Mouse (Mus musculus): Measurements from ENCODE around the gene Tdrd1. TPM values are rescaled to one million over a fixed set of nuclear protein-coding genes. Genes with fewer than 3 reads are reported as not detected.
A peak's percentile ranks its signal among the peaks of the same experiment; 100 is the strongest.

Gene Tdrd1
- polyA plus RNA-seq, 1 experiment from 2014 or later = 0.60 TPM

- 63% methylated on average over 5 of the region's 5 CpGs for WGBS
- no peak overlapping the region for H3K4me3 ChIP-seq
- no peaks in the 10 kb centered on the region for H3K9me3 ChIP-seq
- H3K4me1 ChIP-seq = peaks cover 2% of the 10 kb centered on the region; the same call in 1 of the 2 replicates
- no peaks in the 10 kb centered on the region for H3K27me3 ChIP-seq (replicated peaks; ENCODE audit: low read depth, poor library complexity, severe bottlenecking)
- no peak overlapping the region for H3K27ac ChIP-seq (replicated peaks)
- H3K36me3 ChIP-seq (replicated peaks) = peaks cover 77% of the 10 kb centered on the region
- DNase-seq (ENCODE audit: low spot score) = peak; percentile 44
These were observed 17.2 kb upstream of the Tdrd1 start for GRCm38 (mm10) chr19:56808771-56809170.

- H3K4me1 ChIP-seq = peaks cover 5% of the 10 kb centered on the region; the same call in 1 of the 2 replicates
- H3K4me3 ChIP-seq = no peak overlapping the region
- no peaks in the 10 kb centered on the region for H3K9me3 ChIP-seq
- no peak for DNase-seq (ENCODE audit: low spot score)
- no peak overlapping the region for H3K27ac ChIP-seq (replicated peaks)
- H3K36me3 ChIP-seq (replicated peaks) = peaks cover 64% of the 10 kb centered on the region
- no peaks in the 10 kb centered on the region for H3K27me3 ChIP-seq (replicated peaks; ENCODE audit: low read depth, poor library complexity, severe bottlenecking)
These were observed 15.3 kb upstream of the Tdrd1 start for GRCm38 (mm10) chr19:56810641-56811146.

GRCm38 (mm10) chr19:56811590-56811989 is 14.4 kb upstream of the Tdrd1 start:
- peaks cover 7% of the 10 kb centered on the region for H3K4me1 ChIP-seq
- no peak overlapping the region for H3K4me3 ChIP-seq
- H3K9me3 ChIP-seq = no peaks in the 10 kb centered on the region
- no peaks in the 10 kb centered on the region for H3K27me3 ChIP-seq (replicated peaks; ENCODE audit: low read depth, poor library complexity, severe bottlenecking)
- no peak overlapping the region for H3K27ac ChIP-seq (replicated peaks)
- DNase-seq (ENCODE audit: low spot score) = peak; percentile 69
- WGBS = 48% methylated on average over 9 of the region's 9 CpGs
- H3K36me3 ChIP-seq (replicated peaks) = peaks cover 56% of the 10 kb centered on the region

- no peak overlapping the region for H3K4me3 ChIP-seq
- H3K36me3 ChIP-seq (replicated peaks) = peaks cover 38% of the 10 kb centered on the region
- H3K4me1 ChIP-seq = peaks cover 24% of the 10 kb centered on the region
- no peak overlapping the region for H3K27ac ChIP-seq (replicated peaks)
- no peaks in the 10 kb centered on the region for H3K9me3 ChIP-seq
- 92% methylated on average over 4 of the region's 4 CpGs for WGBS
- no peaks in the 10 kb centered on the region for H3K27me3 ChIP-seq (replicated peaks; ENCODE audit: low read depth, poor library complexity, severe bottlenecking)
- no peak for DNase-seq (ENCODE audit: low spot score)
These were observed 12.6 kb upstream of the Tdrd1 start for GRCm38 (mm10) chr19:56813360-56813759.

GRCm38 (mm10) chr19:56817851-56818526 is 8.0 kb upstream of the Tdrd1 start:
- DNase-seq (ENCODE audit: low spot score) = no peak
- Histone ChIP-seq H3K4me3 (no peak overlapping the region), H3K4me1 (peaks cover 46% of the 10 kb centered on the region), H3K27me3 (replicated peaks; ENCODE audit: low read depth, poor library complexity, severe bottlenecking) (peaks cover 1% of the 10 kb centered on the region; the same call in 1 of the 2 replicates), H3K27ac (replicated peaks) (no peak overlapping the region), H3K9me3 (no peaks in the 10 kb centered on the region), H3K36me3 (replicated peaks) (peaks cover 15% of the 10 kb centered on the region)
- WGBS = 78% methylated on average over 14 of the region's 14 CpGs

GRCm38 (mm10) chr19:56821040-56821797 is 4.8 kb upstream of the Tdrd1 start:
- H3K9me3 ChIP-seq = no peaks in the 10 kb centered on the region; the same call in 1 of the 2 replicates
- peaks cover 46% of the 10 kb centered on the region for H3K4me1 ChIP-seq
- H3K27me3 ChIP-seq (replicated peaks; ENCODE audit: low read depth, poor library complexity, severe bottlenecking) = peaks cover 16% of the 10 kb centered on the region; the same call in 1 of the 2 replicates
- H3K36me3 ChIP-seq (replicated peaks) = 0 out of 2 replicates have a peak, but pooled peaks cover 4% of the 10 kb centered on the region
- peak overlapping the region; percentile 99 for H3K4me3 ChIP-seq
- H3K27ac ChIP-seq (replicated peaks) = peak overlapping the region; percentile 95
- WGBS = 10% methylated on average over 22 of the region's 22 CpGs
- DNase-seq (ENCODE audit: low spot score) = peak; percentile 17

- under 1% methylated on average over 79 of the region's 79 CpGs for WGBS
- peak; percentile 98 for DNase-seq (ENCODE audit: low spot score)
- Histone ChIP-seq H3K4me3 (peak within 1 kb of the TSS; percentile 99), H3K27ac (replicated peaks) (peak within 1 kb of the TSS; percentile 95), H3K4me1 (peaks cover 43% of the 10 kb centered on the region), H3K9me3 (no peaks in the 10 kb centered on the region; the same call in 1 of the 2 replicates), H3K27me3 (replicated peaks; ENCODE audit: low read depth, poor library complexity, severe bottlenecking) (peaks cover 23% of the 10 kb centered on the region), H3K36me3 (replicated peaks) (0 out of 2 replicates have a peak, but pooled peaks cover 4% of the 10 kb centered on the region)
These were observed 4.1 kb upstream of the Tdrd1 start, which contains the start of gene Ccdc186 for GRCm38 (mm10) chr19:56821798-56822447. Gene Ccdc186, minus strand, starts transcription at chr19:56822190.

- peaks cover 28% of the 10 kb centered on the region for H3K27me3 ChIP-seq (replicated peaks; ENCODE audit: low read depth, poor library complexity, severe bottlenecking)
- no peaks in the 10 kb centered on the region; the same call in 1 of the 2 replicates for H3K9me3 ChIP-seq
- H3K36me3 ChIP-seq (replicated peaks) = 0 out of 2 replicates have a peak, but pooled peaks cover 4% of the 10 kb centered on the region
- WGBS = 26% methylated on average over 10 of the region's 10 CpGs
- H3K27ac ChIP-seq (replicated peaks) = peak overlapping the region; percentile 95
- no peak for DNase-seq (ENCODE audit: low spot score)
- H3K4me1 ChIP-seq = peaks cover 37% of the 10 kb centered on the region
- peak overlapping the region; percentile 99 for H3K4me3 ChIP-seq
These were observed 3.6 kb upstream of the Tdrd1 start for GRCm38 (mm10) chr19:56822448-56822836.

GRCm38 (mm10) chr19:56828305-56828704 is 2.3 kb downstream of the Tdrd1 start:
- Histone ChIP-seq H3K27me3 (replicated peaks; ENCODE audit: low read depth, poor library complexity, severe bottlenecking) (peaks cover 29% of the 10 kb centered on the region), H3K27ac (replicated peaks) (no peak overlapping the region), H3K36me3 (replicated peaks) (no peaks in the 10 kb centered on the region), H3K4me3 (no peak overlapping the region), H3K4me1 (peaks cover 7% of the 10 kb centered on the region), H3K9me3 (no peaks in the 10 kb centered on the region; the same call in 1 of the 2 replicates)
- DNase-seq (ENCODE audit: low spot score) = no peak
- WGBS = 81% methylated on average over 11 of the region's 11 CpGs

- Histone ChIP-seq H3K27ac (replicated peaks) (no peak overlapping the region), H3K36me3 (replicated peaks) (no peaks in the 10 kb centered on the region), H3K4me1 (peaks cover 7% of the 10 kb centered on the region), H3K4me3 (no peak overlapping the region), H3K27me3 (replicated peaks; ENCODE audit: low read depth, poor library complexity, severe bottlenecking) (peaks cover 29% of the 10 kb centered on the region), H3K9me3 (no peaks in the 10 kb centered on the region; the same call in 1 of the 2 replicates)
- WGBS = 91% methylated on average over 9 of the region's 9 CpGs
- DNase-seq (ENCODE audit: low spot score) = no peak
These were observed 3.3 kb downstream of the Tdrd1 start for GRCm38 (mm10) chr19:56829267-56829666.

- Histone ChIP-seq H3K27ac (replicated peaks) (no peak overlapping the region), H3K27me3 (replicated peaks; ENCODE audit: low read depth, poor library complexity, severe bottlenecking) (peaks cover 28% of the 10 kb centered on the region), H3K4me3 (no peak overlapping the region), H3K36me3 (replicated peaks) (no peaks in the 10 kb centered on the region), H3K9me3 (no peaks in the 10 kb centered on the region; the same call in 1 of the 2 replicates), H3K4me1 (peaks cover 7% of the 10 kb centered on the region)
- WGBS = 95% methylated on average over 4 of the region's 4 CpGs
- no peak for DNase-seq (ENCODE audit: low spot score)
These were observed 4.2 kb downstream of the Tdrd1 start for GRCm38 (mm10) chr19:56830163-56830562.

- Histone ChIP-seq H3K27me3 (replicated peaks; ENCODE audit: low read depth, poor library complexity, severe bottlenecking) (0 out of 2 replicates have a peak, but pooled peaks cover 4% of the 10 kb centered on the region), H3K9me3 (no peaks in the 10 kb centered on the region), H3K36me3 (replicated peaks) (no peaks in the 10 kb centered on the region), H3K4me1 (peaks cover 9% of the 10 kb centered on the region; the same call in 1 of the 2 replicates), H3K27ac (replicated peaks) (no peak overlapping the region), H3K4me3 (no peak overlapping the region)
- 64% methylated on average over 9 of the region's 9 CpGs for WGBS
- DNase-seq (ENCODE audit: low spot score) = no peak
These were observed 9.3 kb downstream of the Tdrd1 start for GRCm38 (mm10) chr19:56835340-56835739.
